Mouse (Mus musculus) granulocyte monocyte progenitor cell, adult 5-6 weeks (primary cell): Measurements from ENCODE around the gene Nos3. TPM values are rescaled to one million over a fixed set of nuclear protein-coding genes. Genes with fewer than 3 reads are reported as not detected.

Experiments used
- ATAC-seq: replicated peaks from 2 replicates; pipeline ENCODE4 v1.8.0; 2016; ENCODE audit warnings: mild to moderate bottlenecking, moderate TSS enrichment, inconsistent platforms; ENCODE audit not compliant: poor library complexity, severe bottlenecking
- total RNA-seq, 2 experiments: library from RNA; stranded (forward) in 1 of 2; stranded (reverse) in 1 of 2; fragments of 200-712, 200-1000 nt in 1 of 2; fragments of >200 nt in 1 of 2; fragmentation: Nextera tagmentation in 1 of 2; gene quantifications; 2 replicates each; pipeline ENCODE4 v1.2.3; 2014 to 2017

Nos3 gene
- total RNA-seq, 2 experiments from 2014 or later: not detected

- ATAC-seq: peak; percentile 31
These were observed 60.3 kb downstream of the Nos3 start for GRCm38 (mm10) chr5:24424861-24425411.

GRCm38 (mm10) chr5:24425421-24426036, 60.9 kb downstream of the Nos3 start:
- ATAC-seq: peak; percentile 14

- ATAC-seq: no peak
These were observed 61.4 kb downstream of the Nos3 start for GRCm38 (mm10) chr5:24426037-24426432.

- no peak for ATAC-seq
These were observed 62.1 kb downstream of the Nos3 start for GRCm38 (mm10) chr5:24426556-24427284.

GRCm38 (mm10) chr5:24427285-24427633, 62.6 kb downstream of the Nos3 start:
- ATAC-seq: no peak

GRCm38 (mm10) chr5:24427981-24428402, 63.4 kb downstream of the Nos3 start:
- ATAC-seq: no peak

GRCm38 (mm10) chr5:24428596-24428995, 64.0 kb downstream of the Nos3 start:
- ATAC-seq: no peak

GRCm38 (mm10) chr5:24433993-24434392, 69.4 kb downstream of the Nos3 start:
- ATAC-seq: no peak

Other genes with a start within 250 kb of the Nos3 start
- 14.2 and 18.3 TPM in 2 replicates for gene Nupl2, start 199.8 kb upstream of the Nos3 start, total RNA-seq (2014; fragmentation: Nextera tagmentation)
- 7.1 and 7.5 TPM in 2 replicates for gene Nupl2, start 199.8 kb upstream of the Nos3 start, total RNA-seq (2017)
- gene Kcnh2, start 13.2 kb upstream of the Nos3 start, total RNA-seq (2014; fragmentation: Nextera tagmentation): not detected in 2 replicates
- not detected in 2 replicates for gene Kcnh2, start 13.2 kb upstream of the Nos3 start, total RNA-seq (2017)
- 1.8 and 4.0 TPM in 2 replicates for gene Atg9b, start 27.3 kb downstream of the Nos3 start, total RNA-seq (2014; fragmentation: Nextera tagmentation)
- 4.0 and 5.3 TPM in 2 replicates for gene Atg9b, start 27.3 kb downstream of the Nos3 start, total RNA-seq (2017)
- 17.6 and 56.8 TPM in 2 replicates for gene Abcb8, start 28.9 kb downstream of the Nos3 start, total RNA-seq (2014; fragmentation: Nextera tagmentation)
- gene Abcb8, start 28.9 kb downstream of the Nos3 start, total RNA-seq (2017): 14.4 and 23.9 TPM in 2 replicates
- gene Asic3, start 48.6 kb downstream of the Nos3 start, total RNA-seq (2014; fragmentation: Nextera tagmentation): not detected in 2 replicates
- gene Asic3, start 48.6 kb downstream of the Nos3 start, total RNA-seq (2017): not detected in 2 replicates
- gene Cdk5, start 58.7 kb downstream of the Nos3 start, total RNA-seq (2014; fragmentation: Nextera tagmentation): 24.4 and 36.9 TPM in 2 replicates
- 20.7 and 22.4 TPM in 2 replicates for gene Cdk5, start 58.7 kb downstream of the Nos3 start, total RNA-seq (2017)
- gene Slc4a2, start 59.0 kb downstream of the Nos3 start, total RNA-seq (2014; fragmentation: Nextera tagmentation): 20.9 and 28.9 TPM in 2 replicates
- 13.5 and 29.3 TPM in 2 replicates for gene Slc4a2, start 59.0 kb downstream of the Nos3 start, total RNA-seq (2017)
- gene Fastk, start 80.5 kb downstream of the Nos3 start, total RNA-seq (2014; fragmentation: Nextera tagmentation): 53.8 and 75.7 TPM in 2 replicates
- gene Fastk, start 80.5 kb downstream of the Nos3 start, total RNA-seq (2017): 15.9 and 23.3 TPM in 2 replicates
- gene Tmub1, start 83.0 kb downstream of the Nos3 start, total RNA-seq (2014; fragmentation: Nextera tagmentation): 6.4 and 18.7 TPM in 2 replicates
- 8.8 and 11.1 TPM in 2 replicates for gene Tmub1, start 83.0 kb downstream of the Nos3 start, total RNA-seq (2017)
- gene Agap3, start 87.4 kb downstream of the Nos3 start, total RNA-seq (2014; fragmentation: Nextera tagmentation): 21.5 and 26.8 TPM in 2 replicates
- gene Agap3, start 87.4 kb downstream of the Nos3 start, total RNA-seq (2017): 19.4 and 31.8 TPM in 2 replicates
- gene Gbx1, start 162.4 kb downstream of the Nos3 start, total RNA-seq (2014; fragmentation: Nextera tagmentation): not detected in 2 replicates
- gene Gbx1, start 162.4 kb downstream of the Nos3 start, total RNA-seq (2017): not detected in 2 replicates
- gene Asb10, start 176.2 kb downstream of the Nos3 start, total RNA-seq (2014; fragmentation: Nextera tagmentation): not detected in 2 replicates
- gene Asb10, start 176.2 kb downstream of the Nos3 start, total RNA-seq (2017): not detected in 2 replicates
- not detected in 2 replicates for gene 4931409K22Rik, start 192.0 kb downstream of the Nos3 start, total RNA-seq (2014; fragmentation: Nextera tagmentation)
- not detected in 2 replicates for gene 4931409K22Rik, start 192.0 kb downstream of the Nos3 start, total RNA-seq (2017)
- 51.6 and 74.3 TPM in 2 replicates for gene Abcf2, start 212.7 kb downstream of the Nos3 start, total RNA-seq (2014; fragmentation: Nextera tagmentation)
- gene Abcf2, start 212.7 kb downstream of the Nos3 start, total RNA-seq (2017): 98.3 and 98.8 TPM in 2 replicates
- gene Chpf2, start 221.9 kb downstream of the Nos3 start, total RNA-seq (2014; fragmentation: Nextera tagmentation): 17.8 and 17.9 TPM in 2 replicates
- gene Chpf2, start 221.9 kb downstream of the Nos3 start, total RNA-seq (2017): 10.4 and 29.2 TPM in 2 replicates